Mouse (Mus musculus) lung, postnatal 0 days (tissue): Measurements from ENCODE around the gene Slc25a20.

Source experiments
- CTCF ChIP-seq: IDR thresholded peaks from 2 replicates; pipeline ENCODE4 v1.5.1; 2016; ENCODE audit warnings: antibody characterized with exemption, mild to moderate bottlenecking
- EP300 ChIP-seq: IDR thresholded peaks from 2 replicates; pipeline ENCODE4 v1.6.1; 2016; ENCODE audit warnings: antibody characterized with exemption, mild to moderate bottlenecking, control low read depth

DNA sequence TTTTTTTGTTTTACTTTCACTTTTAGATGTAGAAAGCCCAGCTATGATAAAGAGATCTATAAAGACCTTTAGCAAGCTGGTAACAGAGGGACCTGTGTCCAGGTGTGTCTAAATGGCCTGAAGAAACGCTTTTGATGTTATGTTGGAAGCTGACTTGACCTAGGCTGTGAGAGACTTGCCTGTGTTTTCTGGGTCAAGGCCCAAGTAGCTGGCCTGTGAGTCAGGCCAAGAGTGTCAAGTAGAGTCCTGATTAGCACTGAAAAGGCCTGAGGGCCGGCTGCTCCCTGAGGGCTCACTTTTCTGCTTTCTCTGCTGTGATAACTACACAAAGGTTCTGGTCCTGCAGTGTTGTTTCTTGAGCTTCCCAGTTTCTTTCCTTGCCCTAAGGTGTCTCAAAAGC, 25.8 kb downstream of the Slc25a20 start:
- TF ChIP-seq EP300 (no peak), CTCF (no peak)
